Mouse (Mus musculus): ENCODE measurements around the gene Defb3. TPM values are rescaled to one million over a fixed set of nuclear protein-coding genes. Genes with fewer than 3 reads are reported as not detected.
"Not testable (repeated sequence)": the region's sequence is repeated elsewhere in the genome, so short reads cannot be mapped to it uniquely, and the experiment has no call there.

Gene Defb3
- total RNA-seq (2021), result not detected
- long read RNA-seq, experiment 1, result 0 reads
- long read RNA-seq, experiment 2, result 0 reads

- DNase-seq (ENCODE audit: low spot score in 2 of 2), result not testable (repeated sequence)
Measured at GRCm38 (mm10) chr8:19293060-19293459, at the start of gene Defb3. TSS of gene Defb3 (plus strand) at chr8:19293360.

GRCm38 (mm10) chr8:19247280-19247679, 45.9 kb upstream of the Defb3 start, which contains the start of gene Defb5:
TSS of gene Defb5 (plus strand) at chr8:19247580.
- DNase-seq (ENCODE audit: low spot score in 2 of 2), result no peak

GRCm38 (mm10) chr8:19258136-19258535, 35.0 kb upstream of the Defb3 start:
- no peak for DNase-seq (ENCODE audit: low spot score in 2 of 2)

- no peak for DNase-seq (ENCODE audit: low spot score in 2 of 2)
Measured at GRCm38 (mm10) chr8:19259667-19260066, 33.5 kb upstream of the Defb3 start.

- DNase-seq (ENCODE audit: low spot score in 2 of 2), result not testable (repeated sequence)
Measured at GRCm38 (mm10) chr8:19298361-19298760, 5.2 kb downstream of the Defb3 start.

- peak; percentile 19 to 34 for DNase-seq (ENCODE audit: low spot score in 2 of 2)
Measured at GRCm38 (mm10) chr8:19331836-19332235, 38.7 kb downstream of the Defb3 start.

Other genes starting within 250 kb of the Defb3 start
- gene Defb39, start 228.6 kb upstream of the Defb3 start, total RNA-seq (2021), result not detected
- gene Defb12, start 178.5 kb upstream of the Defb3 start, total RNA-seq (2021), result not detected
- gene Defb34, start 169.6 kb upstream of the Defb3 start, total RNA-seq (2021), result not detected
- not detected for gene Gm45826, start 152.6 kb upstream of the Defb3 start, total RNA-seq (2021)
- not detected for gene Defb14, start 99.0 kb upstream of the Defb3 start, total RNA-seq (2021)
- gene Defb4, start 94.7 kb upstream of the Defb3 start, total RNA-seq (2021), result not detected
- gene Defb6, start 67.9 kb upstream of the Defb3 start, total RNA-seq (2021), result not detected
- not detected for gene Defb46, start 53.4 kb upstream of the Defb3 start, total RNA-seq (2021)
- gene Defb5, start 45.8 kb upstream of the Defb3 start, total RNA-seq (2021), result not detected
- gene Defb8, start 154.2 kb downstream of the Defb3 start, total RNA-seq (2021), result not detected
- not detected for gene Defb7, start 201.7 kb downstream of the Defb3 start, total RNA-seq (2021)

Measured in left cerebral cortex, adult 18-20 months (tissue).